Mouse (Mus musculus) limb, embryonic 11.5 days (tissue): ENCODE data around the gene Mag. TPM values are rescaled to one million over a fixed set of nuclear protein-coding genes. Genes with fewer than 3 reads are reported as not detected.

Source experiments
- ATAC-seq: fragments of 200-750 bp; cut with Nextera tagmentation; 2 replicates; pipeline ENCODE4 v1.8.0; 2017; ENCODE audit warnings: low read depth; ENCODE audit not compliant: insufficient number of reproducible peaks, low FRiP score, low TSS enrichment
- DNase-seq: peaks from one replicate; pipeline ENCODE4 v3.0.0-alpha.2; 2015; ENCODE audit warnings: low spot score
- H3K27ac ChIP-seq: fragments of 300-500 bp; sonication (generic); replicated peaks from 2 replicates; pipeline ENCODE4 v1.5.1; 2014; ENCODE audit warnings: low read depth, mild to moderate bottlenecking, low read length
- H3K27me3 ChIP-seq: fragments of 300-500 bp; sonication (generic); 2 replicates; pipeline ENCODE4 v1.6.1; 2014; ENCODE audit warnings: mild to moderate bottlenecking, low read length, mixed read lengths; ENCODE audit not compliant: control insufficient read depth, insufficient read depth
- H3K36me3 ChIP-seq: fragments of 300-500 bp; sonication (generic); 2 replicates; pipeline ENCODE4 v1.6.1; 2014; ENCODE audit warnings: mild to moderate bottlenecking, low read length, moderate library complexity, mixed read lengths; ENCODE audit not compliant: control insufficient read depth, insufficient read depth
- H3K4me1 ChIP-seq: fragments of 300-500 bp; sonication (generic); 2 replicates; pipeline ENCODE4 v1.6.1; 2014; ENCODE audit warnings: low read length, mixed read lengths; ENCODE audit not compliant: control insufficient read depth, insufficient read depth
- H3K4me2 ChIP-seq: fragments of 300-500 bp; sonication (generic); 2 replicates; pipeline ENCODE4 v1.6.1; 2014; ENCODE audit warnings: low read depth, mild to moderate bottlenecking, moderate library complexity; ENCODE audit not compliant: severe bottlenecking
- H3K4me3 ChIP-seq: fragments of 300-500 bp; sonication (generic); 2 replicates; pipeline ENCODE4 v1.5.1; 2014; ENCODE audit warnings: low read depth, low read length
- H3K9ac ChIP-seq: fragments of 300-500 bp; sonication (generic); 2 replicates; pipeline ENCODE4 v1.6.1; 2014; ENCODE audit warnings: mild to moderate bottlenecking, low read length
- H3K9me3 ChIP-seq: fragments of 300-500 bp; sonication (generic); 2 replicates; pipeline ENCODE4 v1.6.1; 2016; ENCODE audit warnings: low read length; ENCODE audit not compliant: control insufficient read depth
- WGBS: fragments of 180-500 bp; shearing (Covaris S2); extraction: QIAGEN DNeasy Blood & Tissue Kit; methylation state at CpG from one replicate; pipeline ENCODE4 v1.1.7; 2014; 5-methylcytosine and 5-hydroxymethylcytosine counted together
- polyA plus RNA-seq: library from polyadenylated mRNA; unstranded; fragments of >200 nt; fragmentation: Nextera tagmentation; extraction: Ambion mirVana; gene quantifications from 2 replicates; pipeline ENCODE4 v1.2.1, GENCODE M21; 2014

Gene Mag
- polyA plus RNA-seq, 1 experiment from 2014 or later: 0.21 TPM

- no peak for ATAC-seq
- H3K4me3 ChIP-seq: no peak overlapping the region
- no peak for DNase-seq
Measured at GRCm38 (mm10) chr7:30892515-30892914, 22.2 kb downstream of the Mag start.

GRCm38 (mm10) chr7:30891746-30892145 is 22.9 kb downstream of the Mag start:
- Histone ChIP-seq H3K27ac (no peak overlapping the region), H3K4me3 (no peak overlapping the region), H3K36me3 (no peaks in the 10 kb centered on the region), H3K9ac (no peak overlapping the region), H3K27me3 (no peaks in the 10 kb centered on the region), H3K4me1 (no peaks in the 10 kb centered on the region), H3K4me2 (no peak overlapping the region), H3K9me3 (no peaks in the 10 kb centered on the region)
- DNase-seq: no peak
- WGBS: 81% methylated on average over 9 of the region's 9 CpGs
- ATAC-seq: no peak

More at GRCm38 (mm10) chr7:30892515-30892914, 22.2 kb downstream of the Mag start:
- H3K36me3 ChIP-seq: no peaks in the 10 kb centered on the region
- no peaks in the 10 kb centered on the region for H3K27me3 ChIP-seq
- H3K9ac ChIP-seq: no peak overlapping the region
- H3K9me3 ChIP-seq: no peaks in the 10 kb centered on the region
- WGBS: 76% methylated on average over 3 of the region's 3 CpGs
- H3K4me2 ChIP-seq: no peak overlapping the region
- H3K4me1 ChIP-seq: no peaks in the 10 kb centered on the region
- H3K27ac ChIP-seq: no peak overlapping the region

DNA sequence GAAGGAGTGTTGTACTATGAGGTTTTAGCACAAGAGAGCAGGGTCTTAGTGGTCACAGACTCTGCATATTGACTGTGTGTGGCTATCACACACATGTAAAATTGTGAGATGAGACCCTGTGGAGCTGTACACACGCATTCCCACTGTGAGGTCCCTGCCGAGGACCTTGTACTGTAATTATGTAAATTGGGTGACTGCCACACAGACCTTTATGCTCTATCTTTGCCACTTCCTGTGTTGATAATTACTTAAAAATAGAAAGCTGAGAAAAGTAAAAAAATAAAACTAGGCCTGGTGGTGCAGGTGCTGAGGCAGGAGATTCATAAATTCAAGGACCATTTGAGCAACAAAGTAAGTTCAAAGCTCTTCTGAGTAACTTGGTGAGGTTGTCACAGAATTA is 24.0 kb downstream of the Mag start:
- Histone ChIP-seq H3K4me2 (no peak overlapping the region), H3K27me3 (no peaks in the 10 kb centered on the region), H3K4me3 (no peak overlapping the region), H3K4me1 (no peaks in the 10 kb centered on the region), H3K9ac (no peak overlapping the region), H3K27ac (no peak overlapping the region), H3K36me3 (no peaks in the 10 kb centered on the region), H3K9me3 (no peaks in the 10 kb centered on the region)
- ATAC-seq (no peak), DNase-seq (no peak)
- 74% methylated on average over 2 of the region's 2 CpGs for WGBS

- DNase-seq (no peak), ATAC-seq (no peak)
- no peaks in the 10 kb centered on the region for H3K27me3 ChIP-seq
- no peak overlapping the region for H3K9ac ChIP-seq
- WGBS: 81% methylated on average over 7 of the region's 7 CpGs
- no peaks in the 10 kb centered on the region for H3K36me3 ChIP-seq
- no peaks in the 10 kb centered on the region for H3K9me3 ChIP-seq
- H3K4me2 ChIP-seq: no peak overlapping the region
- no peak overlapping the region for H3K4me3 ChIP-seq
- H3K4me1 ChIP-seq: no peaks in the 10 kb centered on the region
- no peak overlapping the region for H3K27ac ChIP-seq
Measured at GRCm38 (mm10) chr7:30888786-30889185, 25.9 kb downstream of the Mag start.

GRCm38 (mm10) chr7:30887568-30888188 is 27.0 kb downstream of the Mag start:
- no peak for ATAC-seq
- no peaks in the 10 kb centered on the region for H3K36me3 ChIP-seq

GRCm38 (mm10) chr7:30886852-30887251 is 27.8 kb downstream of the Mag start:
- Histone ChIP-seq H3K9ac (no peak overlapping the region), H3K4me3 (no peak overlapping the region), H3K9me3 (no peaks in the 10 kb centered on the region), H3K27me3 (no peaks in the 10 kb centered on the region), H3K4me1 (no peaks in the 10 kb centered on the region), H3K36me3 (no peaks in the 10 kb centered on the region), H3K27ac (no peak overlapping the region), H3K4me2 (no peak overlapping the region)
- ATAC-seq: no peak
- no peak for DNase-seq
- WGBS: 91% methylated on average over 4 of the region's 4 CpGs

More at GRCm38 (mm10) chr7:30887568-30888188, 27.0 kb downstream of the Mag start:
- Histone ChIP-seq H3K4me3 (no peak overlapping the region), H3K27ac (no peak overlapping the region), H3K4me2 (no peak overlapping the region), H3K9me3 (no peaks in the 10 kb centered on the region), H3K27me3 (no peaks in the 10 kb centered on the region), H3K4me1 (no peaks in the 10 kb centered on the region), H3K9ac (no peak overlapping the region)
- 81% methylated on average over 14 of the region's 14 CpGs for WGBS
- no peak for DNase-seq

DNA sequence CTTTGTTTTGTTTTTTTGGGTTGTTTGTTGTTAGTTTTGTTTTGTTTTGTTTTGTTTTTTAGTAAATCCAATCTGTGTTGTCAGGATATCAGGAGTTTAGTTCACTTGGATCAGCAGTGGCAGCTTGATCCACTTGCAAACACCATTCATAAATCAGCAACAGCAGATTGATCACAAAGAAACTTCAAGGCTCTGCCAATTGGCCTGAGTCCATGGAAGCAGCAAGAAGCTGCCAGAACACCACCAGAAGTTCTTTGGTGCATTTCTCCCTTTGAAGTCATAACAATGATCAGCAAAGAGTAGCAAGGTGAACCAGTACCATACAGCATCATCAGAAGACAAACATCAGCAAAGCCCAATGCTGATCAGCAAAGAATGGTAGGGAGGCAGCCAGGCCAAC is 30.6 kb downstream of the Mag start:
- H3K9ac ChIP-seq: no peak overlapping the region
- H3K4me3 ChIP-seq: no peak overlapping the region
- DNase-seq (no peak), ATAC-seq (no peak)
- H3K4me2 ChIP-seq: no peak overlapping the region
- no peaks in the 10 kb centered on the region for H3K36me3 ChIP-seq
- H3K9me3 ChIP-seq: no peaks in the 10 kb centered on the region
- H3K27ac ChIP-seq: no peak overlapping the region
- no peaks in the 10 kb centered on the region for H3K4me1 ChIP-seq
- no peaks in the 10 kb centered on the region for H3K27me3 ChIP-seq

DNA sequence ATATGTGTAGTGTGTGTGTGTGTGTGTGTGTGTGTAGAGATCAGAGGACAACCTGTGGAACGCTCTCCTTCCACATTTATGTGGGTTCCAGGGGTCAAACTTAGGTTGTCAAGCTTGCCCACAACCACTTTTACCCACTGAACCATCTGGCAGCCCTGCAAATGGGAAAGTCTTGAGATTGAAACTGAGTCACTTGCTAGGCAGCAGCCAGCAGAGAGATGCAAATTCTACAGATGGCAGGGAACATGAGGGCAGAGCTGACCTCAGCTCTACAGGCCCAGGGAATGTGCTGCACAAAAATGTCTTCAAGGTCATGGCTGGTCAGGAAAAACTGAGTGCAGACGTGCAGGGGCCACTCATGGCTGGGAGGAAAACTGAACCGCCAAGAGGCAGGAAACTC is 33.3 kb downstream of the Mag start:
- Histone ChIP-seq H3K27me3 (no peaks in the 10 kb centered on the region), H3K4me2 (no peak overlapping the region), H3K9me3 (no peaks in the 10 kb centered on the region), H3K4me3 (no peak overlapping the region), H3K27ac (no peak overlapping the region), H3K9ac (no peak overlapping the region), H3K36me3 (no peaks in the 10 kb centered on the region), H3K4me1 (no peaks in the 10 kb centered on the region)
- DNase-seq (no peak), ATAC-seq (no peak)
- WGBS: 84% methylated on average over 3 of the region's 3 CpGs

- 71% methylated on average over 7 of the region's 7 CpGs for WGBS
- H3K9me3 ChIP-seq: no peaks in the 10 kb centered on the region
- no peak within 1 kb of the TSS for H3K4me3 ChIP-seq
- H3K27me3 ChIP-seq: no peaks in the 10 kb centered on the region
- no peak for ATAC-seq
- H3K4me2 ChIP-seq: no peak within 1 kb of the TSS
- DNase-seq: no peak
- H3K27ac ChIP-seq: no peak within 1 kb of the TSS
- H3K9ac ChIP-seq: no peak within 1 kb of the TSS; the same call in 1 of the 2 replicates
- H3K36me3 ChIP-seq: no peaks in the 10 kb centered on the region
- H3K4me1 ChIP-seq: no peaks in the 10 kb centered on the region
Measured at GRCm38 (mm10) chr7:30880176-30880575, 34.5 kb downstream of the Mag start, which contains the start of gene Cd22. TSS of gene Cd22 (minus strand) at chr7:30880342.
